Mouse (Mus musculus): ENCODE measurements around the gene Nsfl1c.
A peak's percentile ranks its signal among the peaks of the same experiment; 100 is the strongest.
"Not testable (repeated sequence)": the region's sequence is repeated elsewhere in the genome, so short reads cannot be mapped to it uniquely, and the experiment has no call there.

Nsfl1c gene

GRCm38 (mm10) chr2:151494035-151494803 is at the start of gene Nsfl1c:
Gene Nsfl1c (plus strand): TSS chr2:151494182.
- peak; percentile 85 to 92 for DNase-seq (ENCODE audit: low read depth in 1 of 2, low spot score in 2 of 2)

- DNase-seq (ENCODE audit: low read depth in 1 of 2, low spot score in 2 of 2) = not testable (repeated sequence)
Measured at GRCm38 (mm10) chr2:151476053-151476452, 17.9 kb upstream of the Nsfl1c start, which contains the start of gene 4921509C19Rik. Gene 4921509C19Rik (minus strand): TSS chr2:151476153.

DNA sequence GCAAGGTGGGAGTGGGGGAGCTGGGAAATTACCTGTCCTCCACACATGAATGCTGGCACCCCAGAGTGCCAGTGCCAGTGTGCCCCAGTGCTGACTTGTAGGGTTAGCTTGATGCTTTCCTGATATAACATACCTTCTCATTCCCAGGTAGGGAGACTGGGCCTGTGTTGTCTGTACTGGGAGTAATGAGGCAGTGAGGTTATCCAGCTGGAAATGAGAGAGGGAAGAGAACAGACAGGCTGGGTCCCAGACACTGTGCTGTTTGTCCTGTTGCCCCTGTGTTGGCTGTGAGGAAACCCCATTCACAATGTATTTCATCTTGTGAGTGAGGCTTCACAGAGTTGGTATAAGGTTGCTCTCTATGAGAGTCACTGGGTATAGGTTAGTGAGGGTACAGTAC is 7.5 kb upstream of the Nsfl1c start:
- no peak for DNase-seq (ENCODE audit: low read depth in 1 of 2, low spot score in 2 of 2)

- no peak for DNase-seq (ENCODE audit: low read depth in 1 of 2, low spot score in 2 of 2)
Measured at GRCm38 (mm10) chr2:151498358-151498757, 4.4 kb downstream of the Nsfl1c start.

DNA sequence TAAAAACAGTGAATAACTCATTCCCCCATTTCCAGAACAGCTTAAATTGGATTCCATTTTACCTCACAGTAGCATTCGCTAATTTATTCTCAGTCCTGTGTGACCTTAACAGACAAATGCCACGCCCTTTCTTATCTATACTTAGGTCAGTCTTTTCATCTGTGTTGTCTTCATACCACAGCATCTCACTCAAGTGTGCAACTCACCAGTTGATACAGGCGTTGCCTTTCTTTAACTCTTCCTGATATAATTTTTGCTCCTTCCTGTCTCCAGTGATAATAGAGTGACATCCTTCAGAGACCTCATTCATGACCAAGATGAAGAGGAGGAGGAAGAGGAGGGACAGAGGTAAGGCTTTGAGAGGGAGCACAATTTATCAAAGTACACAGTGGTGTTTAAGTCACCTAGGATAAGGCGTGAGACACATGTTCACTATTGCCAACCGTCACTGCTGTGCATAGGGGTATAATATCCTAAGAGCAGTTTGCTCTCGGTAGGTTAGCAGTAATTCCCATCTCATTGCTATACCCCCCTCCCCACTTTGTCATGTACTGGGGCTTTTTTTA is 6.5 kb downstream of the Nsfl1c start:
- DNase-seq (ENCODE audit: low read depth in 1 of 2, low spot score in 2 of 2) = no peak

- no peak for DNase-seq (ENCODE audit: low read depth in 1 of 2, low spot score in 2 of 2)
Measured at GRCm38 (mm10) chr2:151504226-151504625, 10.2 kb downstream of the Nsfl1c start.

DNA sequence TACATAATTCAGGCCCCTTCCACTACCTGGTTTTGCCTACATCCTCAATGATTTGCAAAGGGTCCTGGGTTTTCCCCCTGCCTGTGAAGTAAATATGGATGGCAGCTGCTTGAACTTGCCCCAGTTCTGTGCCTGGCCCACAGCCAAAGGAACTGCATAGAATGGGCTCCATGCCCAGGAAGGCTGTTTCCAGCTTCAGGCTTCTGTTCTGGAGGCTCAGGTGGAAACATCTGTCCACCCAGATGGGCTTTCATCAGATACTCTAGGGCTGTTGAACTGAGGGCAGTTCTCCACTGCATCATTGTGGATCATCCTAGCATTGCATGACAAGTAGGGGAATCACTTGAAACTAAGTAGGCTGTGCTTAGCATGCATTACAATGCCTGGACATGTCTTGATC is 18.2 kb downstream of the Nsfl1c start:
- DNase-seq (ENCODE audit: low read depth in 1 of 2, low spot score in 2 of 2) = no peak

GRCm38 (mm10) chr2:151513525-151514285 is 19.7 kb downstream of the Nsfl1c start:
- no peak for DNase-seq (ENCODE audit: low read depth in 1 of 2, low spot score in 2 of 2)

DNA sequence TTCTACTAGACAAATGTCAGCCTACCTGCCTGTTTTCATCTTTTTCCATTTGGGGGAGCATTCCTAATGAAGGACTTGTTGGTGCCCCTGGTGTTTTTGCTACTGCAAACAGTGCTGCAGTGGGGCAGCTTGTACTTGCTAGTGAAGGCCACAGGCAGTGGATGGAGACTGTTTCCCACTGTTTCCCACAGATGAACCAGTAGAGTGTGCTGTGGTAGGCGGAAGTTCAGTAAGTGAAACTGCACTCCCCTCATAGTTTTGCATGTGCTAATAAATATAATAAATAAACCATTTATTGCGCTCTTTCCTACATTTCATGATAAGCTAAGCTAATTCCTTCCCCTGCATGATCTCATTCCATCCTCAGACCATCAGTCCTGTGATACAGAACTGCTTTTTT is 25.0 kb downstream of the Nsfl1c start:
- no peak for DNase-seq (ENCODE audit: low read depth in 1 of 2, low spot score in 2 of 2)

DNA sequence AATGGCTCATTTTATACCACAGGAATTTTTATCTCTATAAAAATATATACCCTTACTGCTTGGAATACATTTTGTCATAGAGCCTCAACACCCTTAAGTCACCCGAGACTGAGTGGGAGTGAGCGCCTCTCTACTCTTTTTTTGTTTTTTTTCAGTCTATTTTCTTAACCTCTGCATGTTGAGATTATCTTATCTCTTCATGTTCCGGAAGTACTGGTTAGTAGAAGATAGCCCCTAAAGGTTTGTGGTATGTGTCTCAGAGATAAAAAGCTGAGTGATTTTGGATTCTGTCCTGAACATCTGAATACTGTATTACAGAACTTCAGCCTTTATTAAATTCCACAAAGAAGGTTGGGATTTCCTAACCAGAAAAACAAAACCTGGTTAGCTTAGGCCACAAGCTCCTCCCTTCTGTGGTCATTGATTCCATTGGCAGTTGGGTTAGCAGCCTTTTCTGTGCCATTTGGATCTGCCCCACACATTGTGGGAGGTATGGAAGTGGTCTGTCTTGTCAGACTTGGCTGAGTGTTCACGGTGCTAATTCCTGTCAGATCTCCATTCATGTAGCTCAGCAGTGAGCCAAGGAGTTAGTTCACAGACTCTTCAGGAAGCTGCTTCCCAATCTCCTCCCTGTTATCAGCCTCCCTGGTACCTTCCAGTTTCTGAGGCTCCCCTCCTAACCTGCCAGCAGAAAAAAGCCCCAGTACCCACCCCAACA is 30.5 kb downstream of the Nsfl1c start:
- no peak for DNase-seq (ENCODE audit: low read depth in 1 of 2, low spot score in 2 of 2)

DNA sequence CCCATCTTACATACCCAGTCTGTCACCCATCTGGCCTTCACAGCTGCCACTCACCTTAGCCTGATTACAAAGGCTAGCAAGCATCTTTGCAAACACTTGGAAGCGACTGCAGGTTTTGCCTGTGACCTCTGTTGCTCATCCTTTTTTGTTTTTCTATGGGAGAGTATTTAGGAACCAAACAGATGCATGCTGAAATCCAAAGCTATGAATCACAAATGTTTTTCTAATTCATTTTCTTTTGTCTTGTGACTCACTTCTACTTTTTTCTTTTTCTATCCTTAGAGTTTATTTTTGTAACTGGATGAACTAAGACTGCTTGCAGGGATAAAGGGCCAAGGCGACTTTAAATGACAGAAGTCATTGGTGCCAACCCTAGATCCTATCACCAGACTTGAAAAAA is 31.5 kb downstream of the Nsfl1c start:
- DNase-seq (ENCODE audit: low read depth in 1 of 2, low spot score in 2 of 2) = no peak

DNA sequence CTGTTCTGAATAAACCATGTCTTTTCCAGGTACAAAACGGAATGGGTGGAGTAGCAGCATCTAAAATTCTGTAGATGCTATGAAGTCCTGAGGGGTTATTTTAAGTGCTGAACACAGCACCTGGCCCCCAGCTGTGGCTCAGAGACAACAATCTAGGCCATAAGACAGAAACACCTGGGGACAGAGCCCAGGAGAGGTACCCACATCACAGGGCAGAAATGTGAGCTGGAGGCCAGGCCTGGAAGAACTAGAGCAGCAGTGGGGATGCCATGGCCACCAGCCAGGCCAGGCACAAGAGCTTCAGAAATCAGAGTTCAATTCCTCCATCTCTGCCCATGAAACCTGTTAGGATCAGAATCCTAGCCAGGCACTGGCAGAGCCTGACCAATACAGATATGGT is 34.1 kb downstream of the Nsfl1c start:
- DNase-seq (ENCODE audit: low read depth in 1 of 2, low spot score in 2 of 2) = no peak

DNA sequence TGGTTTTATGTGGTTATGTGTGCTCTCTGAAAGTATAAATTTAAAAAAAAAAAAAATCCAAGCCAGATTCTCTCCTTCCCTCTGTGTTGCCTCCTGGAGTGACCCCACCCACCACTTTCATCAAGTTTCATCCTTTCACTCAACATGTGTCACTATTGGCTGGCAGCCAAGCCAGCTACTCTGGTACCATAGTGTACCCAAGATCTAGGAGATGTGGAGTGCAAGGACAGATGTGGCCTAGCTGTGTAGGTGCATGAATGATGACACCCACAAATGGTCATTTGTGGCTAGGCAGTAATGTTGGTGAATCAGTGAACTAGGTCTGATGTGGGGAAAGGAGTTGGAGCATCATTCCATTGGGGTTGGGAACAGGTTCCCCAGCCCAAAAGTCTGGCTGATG is 35.2 kb downstream of the Nsfl1c start:
- DNase-seq (ENCODE audit: low read depth in 1 of 2, low spot score in 2 of 2) = no peak

DNA sequence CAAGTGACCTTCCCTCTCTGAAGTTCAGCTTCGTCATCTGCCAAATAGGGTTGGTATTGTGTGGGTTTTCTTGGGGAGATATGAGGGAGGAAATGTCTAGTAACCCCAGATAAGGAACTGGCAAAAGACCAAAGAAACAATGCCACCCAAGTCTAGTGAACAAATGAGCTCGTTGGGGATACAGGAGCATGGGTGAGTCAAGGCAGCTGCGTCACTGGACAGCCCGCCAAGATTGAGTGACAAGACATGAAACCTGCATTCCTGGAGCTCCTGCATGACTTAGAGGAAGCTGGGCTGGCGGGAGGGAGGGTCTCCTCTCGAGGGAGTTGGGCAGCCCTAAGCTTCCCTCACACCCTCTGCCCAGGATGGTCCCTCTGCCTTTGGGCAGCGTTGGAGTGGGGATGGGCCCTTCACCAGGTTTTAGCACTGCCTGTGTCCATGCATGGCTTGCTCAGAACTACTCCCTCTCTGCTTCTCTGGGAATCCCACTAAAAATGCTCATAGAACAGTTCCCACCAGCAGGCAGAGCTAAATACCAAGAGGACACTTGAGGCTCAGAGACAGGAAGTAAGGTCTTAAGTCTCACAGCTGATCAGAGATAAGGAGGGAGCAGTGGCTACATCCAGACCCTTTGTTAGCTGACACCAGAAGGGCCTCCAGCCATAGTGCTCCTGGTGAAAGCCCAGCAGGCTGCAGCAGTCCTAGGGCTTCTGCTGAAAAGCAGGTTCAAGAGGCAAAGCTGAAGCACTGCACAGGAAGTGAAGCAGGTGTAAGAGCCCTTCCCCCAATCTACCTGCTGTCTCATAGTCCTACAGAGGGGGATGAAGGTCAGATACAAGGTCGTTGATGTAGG is 36.6 kb downstream of the Nsfl1c start:
- DNase-seq (ENCODE audit: low read depth in 1 of 2, low spot score in 2 of 2) = no peak

- peak; percentile 12 to 13 for DNase-seq (ENCODE audit: low read depth in 1 of 2, low spot score in 2 of 2)
Measured at GRCm38 (mm10) chr2:151533632-151534031, 39.6 kb downstream of the Nsfl1c start.

GRCm38 (mm10) chr2:151535961-151536617 is 42.1 kb downstream of the Nsfl1c start:
- DNase-seq (ENCODE audit: low read depth in 1 of 2, low spot score in 2 of 2) = no peak

GRCm38 (mm10) chr2:151536618-151536974 is 42.6 kb downstream of the Nsfl1c start:
- peak; percentile 14 to 16 for DNase-seq (ENCODE audit: low read depth in 1 of 2, low spot score in 2 of 2)

- no peak for DNase-seq (ENCODE audit: low read depth in 1 of 2, low spot score in 2 of 2)
Measured at GRCm38 (mm10) chr2:151538646-151539045, 44.7 kb downstream of the Nsfl1c start.

- peak; percentile 66 to 84 for DNase-seq (ENCODE audit: low read depth in 1 of 2, low spot score in 2 of 2)
Measured at GRCm38 (mm10) chr2:151542323-151543062, 48.5 kb downstream of the Nsfl1c start, which contains the start of gene Fkbp1a. Gene Fkbp1a (plus strand): TSS chr2:151542483.
